Mouse (Mus musculus) C2C12 (cell line): ENCODE data around the gene Mmp25. TPM values are rescaled to one million over a fixed set of nuclear protein-coding genes. Genes with fewer than 3 reads are reported as not detected.
A peak's percentile ranks its signal among the peaks of the same experiment; 100 is the strongest.

Experiments
- H3K27me3 ChIP-seq: one replicate; pipeline ENCODE4 v1.6.1; 2011; ENCODE audit not compliant: control insufficient read depth, insufficient read depth, insufficient read length
- H3K36me3 ChIP-seq: one replicate; pipeline ENCODE4 v1.6.1; 2011; ENCODE audit not compliant: control insufficient read depth, insufficient read depth
- H3K4me3 ChIP-seq: one replicate; pipeline ENCODE4 v1.5.1; 2011; ENCODE audit warnings: mild to moderate bottlenecking, control low read depth; ENCODE audit not compliant: poor library complexity, insufficient read depth, severe bottlenecking
- H3K79me2 ChIP-seq: one replicate; pipeline ENCODE4 v1.6.1; 2011; ENCODE audit not compliant: control insufficient read depth, insufficient read depth
- H3K79me3 ChIP-seq: one replicate; pipeline ENCODE4 v1.6.1; 2011; ENCODE audit warnings: low read depth, control low read depth
- H3ac ChIP-seq: one replicate; pipeline ENCODE3; 2011; ENCODE audit warnings: low read depth; ENCODE audit not compliant: control insufficient read depth, insufficient read length
- CEBPB ChIP-seq: IDR thresholded peaks from one replicate; pipeline ENCODE4 v1.6.1; 2011; ENCODE audit warnings: low read depth, mild to moderate bottlenecking, control low read depth, moderate library complexity
- CTCF ChIP-seq: IDR thresholded peaks from one replicate; pipeline ENCODE4 v1.5.1; 2011; ENCODE audit not compliant: control insufficient read depth, insufficient read depth, insufficient read length
- FOSL1 ChIP-seq: IDR thresholded peaks from one replicate; pipeline ENCODE4 v1.8.0; 2011; ENCODE audit warnings: mild to moderate bottlenecking, low read length; ENCODE audit not compliant: poor library complexity, insufficient read depth, severe bottlenecking
- MAX ChIP-seq: IDR thresholded peaks from one replicate; pipeline ENCODE4 v1.6.1; 2011; ENCODE audit warnings: mild to moderate bottlenecking, control low read depth
- MYOD1 ChIP-seq: IDR thresholded peaks from one replicate; pipeline ENCODE4 v1.6.1; 2011; ENCODE audit warnings: low read depth; ENCODE audit not compliant: control insufficient read depth, insufficient read length
- MYOG ChIP-seq: IDR thresholded peaks from one replicate; pipeline ENCODE4 v1.6.1; 2011; ENCODE audit not compliant: control insufficient read depth, insufficient read length; ENCODE audit errors: extremely low read depth
- USF1 ChIP-seq: IDR thresholded peaks from one replicate; pipeline ENCODE4 v1.6.1; 2011; ENCODE audit warnings: low read depth, mild to moderate bottlenecking, control low read depth, moderate library complexity
- polyA plus RNA-seq: library from polyadenylated mRNA; unstranded; fragments of >200 nt; fragmentation: generic; extraction: Trizol; gene quantifications from one replicate; pipeline ENCODE4 v1.2.1, GENCODE M21; 2012; ENCODE audit warnings: missing spikeins

Gene Mmp25
- polyA plus RNA-seq, 1 experiment, result 0.01 TPM

DNA sequence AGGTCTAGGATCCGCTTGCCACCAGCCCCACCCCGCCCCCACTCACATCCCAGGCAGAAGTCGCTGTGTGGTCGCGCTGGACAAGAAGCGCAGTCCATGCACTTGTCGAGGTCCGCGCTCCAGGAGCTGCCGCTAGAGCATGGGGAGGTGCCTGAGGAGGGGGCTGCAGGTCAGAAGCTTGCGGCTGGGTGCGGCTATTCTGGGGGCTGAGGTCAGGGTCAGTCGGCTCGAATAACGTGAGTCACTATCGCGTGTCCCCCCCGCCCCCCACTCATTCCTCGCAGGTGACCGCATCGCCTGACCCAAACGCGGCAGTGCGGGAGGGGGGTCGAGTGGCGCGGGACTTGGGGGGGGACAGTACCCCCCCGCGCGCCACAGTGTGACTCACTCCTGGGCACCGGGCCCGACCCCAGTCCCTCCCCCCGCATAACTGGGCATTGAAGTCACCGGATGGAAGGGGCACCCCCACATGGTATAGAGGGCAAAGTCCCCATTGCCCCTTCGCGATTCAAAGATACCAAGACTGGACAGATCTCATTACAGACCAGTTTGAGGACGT lies 31.5 kb upstream of the Mmp25 start:
- peak overlapping the region; percentile 87 for H3K4me3 ChIP-seq
- peaks cover 57% of the 10 kb centered on the region for H3K79me2 ChIP-seq
- peaks cover 42% of the 10 kb centered on the region for H3K36me3 ChIP-seq
- peak overlapping the region; percentile 95 for H3ac ChIP-seq
- H3K79me3 ChIP-seq, result peaks cover 36% of the 10 kb centered on the region
- TF ChIP-seq USF1, result no peak
- no peak for TF ChIP-seq MYOG
- peak; percentile 34 for TF ChIP-seq FOSL1
- peak; percentile 49 for TF ChIP-seq MYOD1
- TF ChIP-seq CTCF, result no peak
- TF ChIP-seq CEBPB, result no peak
- no peak for TF ChIP-seq MAX
- H3K27me3 ChIP-seq, result no peaks in the 10 kb centered on the region

DNA sequence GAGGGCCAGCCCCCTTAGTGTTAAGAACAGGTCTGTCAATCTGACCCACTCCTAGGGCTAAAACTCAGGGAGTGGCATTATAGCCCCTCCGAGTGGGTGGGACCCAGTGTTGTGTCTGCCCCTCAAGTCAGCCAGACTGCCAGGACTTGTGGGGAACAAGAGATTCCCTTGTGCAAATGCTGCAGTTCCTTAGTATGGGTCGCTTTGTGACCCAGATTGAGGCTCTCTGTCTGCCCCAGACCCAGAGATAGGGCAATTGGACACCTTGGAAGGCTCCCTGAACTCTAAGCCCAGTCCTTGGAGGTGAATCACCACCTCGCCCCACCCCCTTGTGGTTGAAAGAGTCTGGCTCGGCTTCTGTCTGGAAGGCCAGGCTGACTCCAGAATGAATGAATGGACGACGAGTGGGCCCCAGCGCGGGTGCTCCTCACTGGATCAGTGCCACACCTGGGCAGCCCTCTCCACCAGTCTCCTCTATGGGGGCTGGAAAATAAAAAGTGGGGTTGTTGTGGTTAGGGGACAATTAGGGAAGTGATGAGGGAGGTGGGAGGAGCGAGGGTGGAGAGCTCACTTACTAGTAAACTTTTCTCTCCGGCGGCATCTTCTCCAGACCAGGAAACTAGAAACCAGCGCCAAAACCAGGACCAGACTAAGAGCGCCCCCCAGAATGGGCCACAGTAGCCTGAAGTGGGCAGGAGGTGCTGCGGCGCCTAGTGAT lies 30.6 kb upstream of the Mmp25 start:
- H3ac ChIP-seq, result peak overlapping the region; percentile 90
- H3K79me3 ChIP-seq, result peaks cover 41% of the 10 kb centered on the region
- peaks cover 49% of the 10 kb centered on the region for H3K36me3 ChIP-seq
- no peak for TF ChIP-seq MYOG
- peak; percentile 19 for TF ChIP-seq MAX
- peak; percentile 17 for TF ChIP-seq FOSL1
- H3K27me3 ChIP-seq, result no peaks in the 10 kb centered on the region
- H3K79me2 ChIP-seq, result peaks cover 64% of the 10 kb centered on the region
- peak overlapping the region; percentile 87 for H3K4me3 ChIP-seq

DNA sequence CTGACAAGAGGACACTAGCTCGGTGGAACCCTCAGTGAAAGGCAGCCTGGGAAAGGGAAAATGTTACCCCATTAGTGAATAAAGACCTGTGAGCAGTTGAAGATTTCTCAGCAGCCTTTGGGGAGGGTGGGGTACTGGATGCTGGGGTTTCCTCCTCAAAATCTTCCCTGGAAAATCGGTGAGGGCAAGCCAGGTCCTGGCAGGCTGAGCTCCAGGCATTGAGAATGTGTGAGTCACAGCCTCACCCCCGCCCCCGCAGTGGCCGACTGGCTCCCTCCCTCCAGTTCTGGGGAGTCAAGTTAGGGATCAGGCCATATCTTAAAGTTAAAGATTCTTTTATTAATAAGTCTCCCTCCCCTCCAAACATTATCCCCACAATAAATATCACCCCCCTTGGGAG lies 30.1 kb upstream of the Mmp25 start:
- peaks cover 43% of the 10 kb centered on the region for H3K79me3 ChIP-seq

DNA sequence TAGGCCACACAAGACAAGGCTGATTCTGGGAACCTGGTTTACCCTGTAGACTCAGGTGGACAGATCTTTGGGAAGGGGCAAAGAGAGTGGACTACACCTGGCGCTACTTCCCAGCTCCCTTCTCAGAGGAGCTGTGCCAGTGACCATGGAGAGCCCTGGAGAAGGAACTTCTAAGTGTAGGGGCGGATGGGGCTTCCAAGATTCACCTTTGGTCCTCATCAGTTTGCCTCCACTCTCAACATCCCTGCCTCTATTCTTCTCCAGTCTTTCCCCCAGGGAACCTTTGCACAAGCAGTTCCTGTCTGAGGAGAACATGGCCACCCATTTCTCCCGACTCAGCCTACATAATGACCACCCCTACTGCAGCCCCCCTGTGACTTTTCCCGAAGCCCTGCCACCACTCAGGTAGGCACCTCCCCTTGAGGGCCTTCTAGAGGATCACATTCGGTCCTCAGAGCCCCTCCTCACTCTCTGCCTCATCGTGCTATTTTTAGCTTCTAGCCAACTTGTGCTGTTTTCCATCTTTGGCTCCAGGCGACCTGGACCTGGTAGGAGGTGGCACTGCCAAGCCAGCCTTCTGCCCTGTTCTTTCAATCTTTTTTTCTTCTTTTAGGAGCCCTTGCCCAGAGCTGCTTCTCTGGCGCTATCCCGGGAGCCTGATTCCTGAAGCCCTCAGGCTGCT lies 29.3 kb upstream of the Mmp25 start:
- peaks cover 43% of the 10 kb centered on the region for H3K79me3 ChIP-seq
- peak overlapping the region; percentile 52 for H3ac ChIP-seq
- H3K27me3 ChIP-seq, result no peaks in the 10 kb centered on the region
- TF ChIP-seq FOSL1 (no peak), USF1 (no peak), MYOD1 (no peak), MAX (no peak), CEBPB (no peak), CTCF (no peak), MYOG (no peak)
- peaks cover 62% of the 10 kb centered on the region for H3K36me3 ChIP-seq
- H3K4me3 ChIP-seq, result peak overlapping the region; percentile 87
- H3K79me2 ChIP-seq, result peaks cover 74% of the 10 kb centered on the region

More for the DNA sequence above, 30.1 kb upstream of the Mmp25 start:
- peak overlapping the region; percentile 90 for H3ac ChIP-seq
- H3K4me3 ChIP-seq, result peak overlapping the region; percentile 87
- no peaks in the 10 kb centered on the region for H3K27me3 ChIP-seq
- H3K36me3 ChIP-seq, result peaks cover 55% of the 10 kb centered on the region
- peaks cover 69% of the 10 kb centered on the region for H3K79me2 ChIP-seq
- TF ChIP-seq MAX, result no peak
- TF ChIP-seq FOSL1, result no peak
- no peak for TF ChIP-seq USF1
- TF ChIP-seq CTCF, result no peak
- TF ChIP-seq MYOD1, result no peak
- no peak for TF ChIP-seq MYOG
- TF ChIP-seq CEBPB, result no peak

DNA sequence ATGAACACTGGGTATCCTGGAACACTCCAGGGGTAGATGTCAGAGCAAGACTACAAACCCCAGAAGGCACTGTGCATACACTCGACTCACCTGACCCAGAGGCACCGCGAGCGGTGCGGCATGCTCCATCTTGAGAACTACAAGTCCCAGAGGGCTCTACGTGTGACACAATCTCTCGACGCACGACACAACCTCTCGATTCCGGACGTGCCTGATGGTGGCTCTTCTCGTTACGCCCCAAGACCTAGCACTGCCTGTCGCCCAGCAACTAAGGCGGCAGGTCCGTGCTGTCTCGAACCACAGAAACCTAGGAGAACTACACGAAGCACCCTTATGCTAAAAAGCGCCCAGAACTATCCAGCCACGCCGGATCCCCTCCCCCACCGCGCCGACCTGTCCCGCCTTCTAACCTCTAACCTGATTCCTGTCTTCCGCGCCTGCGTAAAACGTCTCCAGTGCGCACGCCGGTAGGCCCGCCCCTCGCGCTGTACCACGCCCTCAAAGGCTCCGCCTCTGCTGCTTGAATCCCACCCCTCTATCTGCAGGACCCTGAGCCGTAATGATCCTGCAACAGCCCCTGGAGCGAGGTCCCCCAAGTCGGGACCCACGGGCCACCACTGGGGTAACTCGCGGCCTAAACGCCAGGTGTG lies 28.5 kb upstream of the Mmp25 start, which contains the start of the genes Hcfc1r1 and Thoc6:
TSS of gene Hcfc1r1 (plus strand) at position 173 of the 650 bp plus-strand sequence.
TSS of gene Thoc6 (minus strand) at position 459 of the 650 bp plus-strand sequence.
- no peaks in the 10 kb centered on the region for H3K27me3 ChIP-seq
- peak within 1 kb of the TSS; percentile 78 for H3ac ChIP-seq
- peaks cover 74% of the 10 kb centered on the region for H3K79me2 ChIP-seq
- H3K4me3 ChIP-seq, result peak within 1 kb of the TSS; percentile 87
- peaks cover 71% of the 10 kb centered on the region for H3K36me3 ChIP-seq
- peaks cover 43% of the 10 kb centered on the region for H3K79me3 ChIP-seq
- peak; percentile 52 for TF ChIP-seq USF1
- TF ChIP-seq CEBPB, result peak; percentile 35
- TF ChIP-seq MYOG, result no peak
